Mouse (Mus musculus): ENCODE results near the gene Rho. TPM values are rescaled to one million over a fixed set of nuclear protein-coding genes. Genes with fewer than 3 reads are reported as not detected.

Gene Rho
- total and polyA plus RNA-seq, 3 experiments: 0.11 TPM; not detected in 2

GRCm38 (mm10) chr6:115930018-115930417 is 1.5 kb upstream of the Rho start:
- no peak for DNase-seq (ENCODE audit: low read depth, low spot score)
- no peaks in the 10 kb centered on the region for H3K9me3 ChIP-seq (replicated peaks; ENCODE audit: insufficient read depth, low read length)
- H3K9ac ChIP-seq (ENCODE audit: control insufficient read depth, low read depth, low read length, poor library complexity, severe bottlenecking): no peak overlapping the region
- no peaks in the 10 kb centered on the region for H3K36me3 ChIP-seq (ENCODE audit: control insufficient read depth in 1 of 2, insufficient read depth in 2 of 2, low read length in 2 of 2)
- no peaks in the 10 kb centered on the region for H3K27me3 ChIP-seq (ENCODE audit: control insufficient read depth in 1 of 2, insufficient read depth in 2 of 2, low read length in 2 of 2)
- H3K4me1 ChIP-seq (ENCODE audit: control insufficient read depth in 1 of 2, insufficient read depth in 2 of 2, low read length in 2 of 2): no peaks in the 10 kb centered on the region
- no peak overlapping the region for H3K27ac ChIP-seq (ENCODE audit: control insufficient read depth, low read depth, low read length)
- no peak for TF ChIP-seq BHLHE40 (IDR thresholded peaks at IDR 0.05; ENCODE audit: borderline replicate concordance, low read depth, low read length)
- no peak for TF ChIP-seq UBTF (IDR thresholded peaks at IDR 0.05; ENCODE audit: borderline replicate concordance, insufficient read depth, low read depth, low read length)
- no peak for TF ChIP-seq CTCF (IDR thresholded peaks at IDR 0.05 in 2 of 3, conservative IDR thresholded peaks at IDR 0.05 in 1 of 3; ENCODE audit: control insufficient read depth in 1 of 3, insufficient read depth in 1 of 3, low read depth in 2 of 3, low read length in 3 of 3, poor library complexity in 1 of 3, severe bottlenecking in 1 of 3)
- no peak for TF ChIP-seq ZC3H11A (IDR thresholded peaks at IDR 0.05; ENCODE audit: low read depth, low read length)
- H3K4me3 ChIP-seq (ENCODE audit: control insufficient read depth in 1 of 2, insufficient read depth in 1 of 2, low read depth in 2 of 2, low read length in 2 of 2): no peak overlapping the region
- no peaks in the 10 kb centered on the region for H3K79me2 ChIP-seq (ENCODE audit: control insufficient read depth, insufficient read depth, low read length, poor library complexity)

- no peaks in the 10 kb centered on the region for H3K36me3 ChIP-seq (ENCODE audit: control insufficient read depth in 1 of 2, insufficient read depth in 2 of 2, low read length in 2 of 2)
- DNase-seq (ENCODE audit: low read depth, low spot score): no peak
- TF ChIP-seq USF1 (IDR thresholded peaks at IDR 0.05; ENCODE audit: low read depth, low read length) (no peak), TCF12 (IDR thresholded peaks at IDR 0.05; ENCODE audit: low read depth, low read length) (no peak), POLR2A (IDR thresholded peaks at IDR 0.05; ENCODE audit: control insufficient read depth in 1 of 2, insufficient read depth in 1 of 2, low read depth in 1 of 2, low read length in 2 of 2, poor library complexity in 1 of 2) (no peak), CHD1 (IDR thresholded peaks at IDR 0.05; ENCODE audit: low read depth, low read length) (no peak)
- no peak overlapping the region for H3K9ac ChIP-seq (ENCODE audit: control insufficient read depth, low read depth, low read length, poor library complexity, severe bottlenecking)
- no peak overlapping the region for H3K27ac ChIP-seq (ENCODE audit: control insufficient read depth, low read depth, low read length)
- H3K4me1 ChIP-seq (ENCODE audit: control insufficient read depth in 1 of 2, insufficient read depth in 2 of 2, low read length in 2 of 2): no peaks in the 10 kb centered on the region
- no peak overlapping the region for H3K4me3 ChIP-seq (ENCODE audit: control insufficient read depth in 1 of 2, insufficient read depth in 1 of 2, low read depth in 2 of 2, low read length in 2 of 2)
- no peaks in the 10 kb centered on the region for H3K9me3 ChIP-seq (replicated peaks; ENCODE audit: insufficient read depth, low read length)
- no peaks in the 10 kb centered on the region for H3K27me3 ChIP-seq (ENCODE audit: control insufficient read depth in 1 of 2, insufficient read depth in 2 of 2, low read length in 2 of 2)
- no peaks in the 10 kb centered on the region for H3K79me2 ChIP-seq (ENCODE audit: control insufficient read depth, insufficient read depth, low read length, poor library complexity)
These were observed 843 bp downstream of the Rho start for GRCm38 (mm10) chr6:115932391-115932790.

GRCm38 (mm10) chr6:115935544-115935943 is 4.0 kb downstream of the Rho start:
- no peaks in the 10 kb centered on the region for H3K27me3 ChIP-seq (ENCODE audit: control insufficient read depth in 1 of 2, insufficient read depth in 2 of 2, low read length in 2 of 2)
- no peak for TF ChIP-seq ZNF384 (IDR thresholded peaks at IDR 0.05; ENCODE audit: low read depth, low read length)
- no peak for TF ChIP-seq EP300 (IDR thresholded peaks at IDR 0.05; ENCODE audit: low read depth in 1 of 2, low read length in 2 of 2)
- TF ChIP-seq E2F4 (IDR thresholded peaks at IDR 0.05; ENCODE audit: borderline replicate concordance, low read depth, low read length): no peak
- no peak overlapping the region for H3K9ac ChIP-seq (ENCODE audit: control insufficient read depth, low read depth, low read length, poor library complexity, severe bottlenecking)
- 0 out of 4 replicates have a peak, but pooled peaks cover 0 to under 1% of the 10 kb centered on the region in 2 experiments for H3K4me1 ChIP-seq (ENCODE audit: control insufficient read depth in 1 of 2, insufficient read depth in 2 of 2, low read length in 2 of 2)
- H3K79me2 ChIP-seq (ENCODE audit: control insufficient read depth, insufficient read depth, low read length, poor library complexity): no peaks in the 10 kb centered on the region
- H3K9me3 ChIP-seq (replicated peaks; ENCODE audit: insufficient read depth, low read length): no peaks in the 10 kb centered on the region
- no peaks in the 10 kb centered on the region for H3K36me3 ChIP-seq (ENCODE audit: control insufficient read depth in 1 of 2, insufficient read depth in 2 of 2, low read length in 2 of 2)
- DNase-seq (ENCODE audit: low read depth, low spot score): no peak
- no peak overlapping the region for H3K27ac ChIP-seq (ENCODE audit: control insufficient read depth, low read depth, low read length)
- H3K4me3 ChIP-seq (ENCODE audit: control insufficient read depth in 1 of 2, insufficient read depth in 1 of 2, low read depth in 2 of 2, low read length in 2 of 2): no peak overlapping the region
